In genomic region chr8:61486923-61487529, GRCm38 (mm10) we compare ENCODE assay signal across 8 mouse cellular contexts. TPM values are rescaled to one million over a fixed set of nuclear protein-coding genes. Genes with fewer than 3 reads are reported as not detected.
DNase-seq lines count a peak whose midpoint lies in the region; ATAC-seq and TF ChIP-seq lines count a peak whose summit lies in the region.

No protein-coding gene starts in this region.

- no peak for TF ChIP-seq CTCF in hindbrain, postnatal 0 days (IDR thresholded peaks at IDR 0.05; ENCODE audit: low read depth)

- H3K9ac ChIP-seq in kidney, embryonic 14.5 days (ENCODE audit: low read depth, low read length), result peak overlapping the region; percentile 68; the same call in 1 of the 2 replicates
- H3K9ac ChIP-seq in embryonic facial prominence, embryonic 13.5 days, result peak overlapping the region; percentile 92; the same call in 1 of the 2 replicates
- no peak overlapping the region for H3K9ac ChIP-seq in hindbrain, postnatal 0 days (replicated peaks; ENCODE audit: low read length)
- H3K9ac ChIP-seq in midbrain, embryonic 16.5 days (ENCODE audit: low read depth, low read length), result no peak overlapping the region

- H3K27ac ChIP-seq in kidney, embryonic 14.5 days (ENCODE audit: low read depth, low read length), result peak overlapping the region; percentile 92; the same call in 1 of the 2 replicates
- no peak overlapping the region for H3K27ac ChIP-seq in embryonic facial prominence, embryonic 13.5 days
- peak overlapping the region; percentile 82; the same call in 1 of the 2 replicates for H3K27ac ChIP-seq in hindbrain, postnatal 0 days
- no peak overlapping the region for H3K27ac ChIP-seq in midbrain, embryonic 16.5 days (ENCODE audit: low read length)

- H3K27me3 ChIP-seq in kidney, embryonic 14.5 days (ENCODE audit: control insufficient read depth, insufficient read depth, low read length), result no peaks in the 10 kb centered on the region
- H3K27me3 ChIP-seq in embryonic facial prominence, embryonic 13.5 days, result no peaks in the 10 kb centered on the region
- no peaks in the 10 kb centered on the region for H3K27me3 ChIP-seq in hindbrain, postnatal 0 days (ENCODE audit: insufficient read depth, low read length)
- H3K27me3 ChIP-seq in midbrain, embryonic 16.5 days (ENCODE audit: control insufficient read depth, insufficient read depth, low read depth, low read length), result no peaks in the 10 kb centered on the region

- 0 out of 2 replicates have a peak, but pooled peaks have one; percentile 40 for ATAC-seq in kidney, embryonic 14.5 days (ENCODE audit: low FRiP score, low TSS enrichment)
- ATAC-seq in embryonic facial prominence, embryonic 13.5 days (ENCODE audit: insufficient number of reproducible peaks, insufficient read depth, low FRiP score, low TSS enrichment, low read depth), result no peak
- no peak for ATAC-seq in hindbrain, postnatal 0 days
- ATAC-seq in midbrain, embryonic 16.5 days, result peak; percentile 26

- H3K9me3 ChIP-seq in kidney, embryonic 14.5 days (ENCODE audit: control insufficient read depth, low read length), result no peaks in the 10 kb centered on the region
- no peaks in the 10 kb centered on the region for H3K9me3 ChIP-seq in embryonic facial prominence, embryonic 13.5 days
- H3K9me3 ChIP-seq in hindbrain, postnatal 0 days (ENCODE audit: low read length), result no peaks in the 10 kb centered on the region
- no peaks in the 10 kb centered on the region for H3K9me3 ChIP-seq in midbrain, embryonic 16.5 days (replicated peaks; ENCODE audit: control insufficient read depth, low read length, poor library complexity, severe bottlenecking)

- H3K4me2 ChIP-seq in kidney, embryonic 14.5 days (replicated peaks; ENCODE audit: low read depth, low read length), result 0 out of 2 replicates have a peak overlapping the region, but pooled peaks have one; percentile 76
- H3K4me2 ChIP-seq in embryonic facial prominence, embryonic 13.5 days, result peak overlapping the region; percentile 62; the same call in 1 of the 2 replicates
- H3K4me2 ChIP-seq in hindbrain, postnatal 0 days (ENCODE audit: low read depth, low read length), result peak overlapping the region; percentile 68; the same call in 1 of the 2 replicates
- H3K4me2 ChIP-seq in midbrain, embryonic 16.5 days (ENCODE audit: low read length), result peak overlapping the region; percentile 86

- no peaks in the 10 kb centered on the region for H3K4me1 ChIP-seq in kidney, embryonic 14.5 days (ENCODE audit: control insufficient read depth, insufficient read depth, low read length)
- H3K4me1 ChIP-seq in embryonic facial prominence, embryonic 13.5 days, result peaks cover 7% of the 10 kb centered on the region
- H3K4me1 ChIP-seq in hindbrain, postnatal 0 days (ENCODE audit: insufficient read depth, low read length), result no peaks in the 10 kb centered on the region
- peaks cover 11% of the 10 kb centered on the region for H3K4me1 ChIP-seq in midbrain, embryonic 16.5 days (ENCODE audit: control insufficient read depth, insufficient read depth, low read length)

- peak overlapping the region; percentile 76 for H3K4me3 ChIP-seq in kidney, embryonic 14.5 days (ENCODE audit: low read length)
- no peak overlapping the region; the same call in 1 of the 2 replicates for H3K4me3 ChIP-seq in embryonic facial prominence, embryonic 13.5 days
- H3K4me3 ChIP-seq in hindbrain, postnatal 0 days (ENCODE audit: low read length), result no peak overlapping the region
- H3K4me3 ChIP-seq in midbrain, embryonic 16.5 days (ENCODE audit: low read depth, low read length), result no peak overlapping the region

- 98% methylated on average over 2 of the region's 2 CpGs for WGBS in kidney, embryonic 14.5 days
- WGBS in embryonic facial prominence, embryonic 13.5 days, result 96% methylated on average over 2 of the region's 2 CpGs
- WGBS in hindbrain, postnatal 0 days, result 97% methylated on average over 2 of the region's 2 CpGs
- 100% methylated on average over 2 of the region's 2 CpGs for WGBS in midbrain, embryonic 16.5 days

- no peaks in the 10 kb centered on the region; the same call in 1 of the 2 replicates for H3K36me3 ChIP-seq in kidney, embryonic 14.5 days (ENCODE audit: control insufficient read depth, insufficient read depth, low read length)
- peaks cover 6% of the 10 kb centered on the region for H3K36me3 ChIP-seq in embryonic facial prominence, embryonic 13.5 days
- H3K36me3 ChIP-seq in hindbrain, postnatal 0 days (ENCODE audit: insufficient read depth, low read length), result no peaks in the 10 kb centered on the region
- no peaks in the 10 kb centered on the region for H3K36me3 ChIP-seq in midbrain, embryonic 16.5 days (ENCODE audit: control insufficient read depth, insufficient read depth, low read length)

- DNase-seq in kidney, adult 9 months, result no peak
- no peak for DNase-seq in hindbrain, postnatal 0 days (ENCODE audit: low spot score)
- DNase-seq in urinary bladder, adult 18-20 months (ENCODE audit: low spot score in 2 of 2), result no peak
- DNase-seq in urinary bladder, postnatal 4 days (ENCODE audit: low spot score in 2 of 2), result no peak
- DNase-seq in adrenal gland, postnatal 10 days, result no peak

RNA-seq across cellular contexts. Expression of gene Cbr4, which starts 0.5 kb away (rescaled TPM):
- 30.6 and 40.2 TPM in 2 replicates for polyA plus RNA-seq in kidney, embryonic 14.5 days (2014; fragmentation: Nextera tagmentation; extraction: Ambion mirVana)
- 29.5 and 32.5 TPM in 2 replicates for polyA plus RNA-seq in embryonic facial prominence, embryonic 13.5 days (2015; fragmentation: Nextera tagmentation; extraction: Ambion mirVana)
- total RNA-seq in hindbrain, postnatal 0 days (2014; rRNA removed), result 3.7 and 10.1 TPM in 2 replicates
- 24.5 and 27.9 TPM in 2 replicates for polyA plus RNA-seq in hindbrain, postnatal 0 days (2015; fragmentation: Nextera tagmentation; extraction: Ambion mirVana)
- 17.4 and 20.4 TPM in 2 replicates for polyA plus RNA-seq in midbrain, embryonic 16.5 days (2015; fragmentation: Nextera tagmentation; extraction: Ambion mirVana)
- total RNA-seq in adrenal gland, postnatal 10 days (2021), result 10 to 100 TPM; 88.9 to 98.2 TPM

Comparison
In these comparisons a context has a peak if more than half of its experiments do, and no peak if none do; other contexts are left out.
1. ATAC-seq: peak in kidney, embryonic 14.5 days (single experiment) and midbrain, embryonic 16.5 days (single experiment); none in embryonic facial prominence, embryonic 13.5 days (single experiment) and hindbrain, postnatal 0 days (single experiment).
2. H3K27ac ChIP-seq: peak in kidney, embryonic 14.5 days (single experiment) and hindbrain, postnatal 0 days (single experiment); none in embryonic facial prominence, embryonic 13.5 days (single experiment) and midbrain, embryonic 16.5 days (single experiment).
3. H3K9ac ChIP-seq: peak in kidney, embryonic 14.5 days (single experiment) and embryonic facial prominence, embryonic 13.5 days (single experiment); none in hindbrain, postnatal 0 days (single experiment) and midbrain, embryonic 16.5 days (single experiment).
4. Peak in every context shown above with its lines, with median percentiles within 50 percentile points of each other: H3K4me2 ChIP-seq.